Mouse (Mus musculus) hindbrain, postnatal 0 days (tissue): Measurements from ENCODE around the gene Slc7a8. TPM values are rescaled to one million over a fixed set of nuclear protein-coding genes. Genes with fewer than 3 reads are reported as not detected.

Source experiments
- ATAC-seq: fragments of 200-750 bp; cut with Nextera tagmentation; 2 replicates; pipeline ENCODE4 v1.8.0; 2017; ENCODE audit warnings: mild to moderate bottlenecking, moderate TSS enrichment, moderate library complexity
- DNase-seq: peaks from one replicate; pipeline ENCODE4 v3.0.0-alpha.2; 2015; ENCODE audit warnings: low spot score
- H3K27ac ChIP-seq: fragments of 300-500 bp; sonication (generic); 2 replicates; pipeline ENCODE4 v1.5.1; 2014; ENCODE audit warnings: mild to moderate bottlenecking
- H3K27me3 ChIP-seq: fragments of 300-500 bp; sonication (generic); 2 replicates; pipeline ENCODE4 v1.6.1; 2014; ENCODE audit warnings: low read length, mixed read lengths; ENCODE audit not compliant: insufficient read depth
- H3K36me3 ChIP-seq: fragments of 300-500 bp; sonication (generic); 2 replicates; pipeline ENCODE4 v1.6.1; 2014; ENCODE audit warnings: low read length, mixed read lengths; ENCODE audit not compliant: insufficient read depth
- H3K4me1 ChIP-seq: fragments of 300-500 bp; sonication (generic); 2 replicates; pipeline ENCODE4 v1.6.1; 2014; ENCODE audit warnings: antibody characterized with exemption, low read length, mixed read lengths; ENCODE audit not compliant: insufficient read depth
- H3K4me2 ChIP-seq: fragments of 300-500 bp; sonication (generic); 2 replicates; pipeline ENCODE4 v1.6.1; 2014; ENCODE audit warnings: low read depth, mild to moderate bottlenecking, low read length, moderate library complexity, mixed read lengths
- H3K4me3 ChIP-seq: fragments of 300-500 bp; sonication (generic); 2 replicates; pipeline ENCODE4 v1.5.1; 2014; ENCODE audit warnings: low read length
- H3K9ac ChIP-seq: fragments of 300-500 bp; sonication (generic); replicated peaks from 2 replicates; pipeline ENCODE4 v1.6.1; 2014; ENCODE audit warnings: mild to moderate bottlenecking, low read length, moderate library complexity, mixed read lengths
- H3K9me3 ChIP-seq: fragments of 300-500 bp; sonication (generic); 2 replicates; pipeline ENCODE4 v1.6.1; 2016; ENCODE audit warnings: low read length, mixed read lengths
- CTCF ChIP-seq: IDR thresholded peaks from 2 replicates; pipeline ENCODE4 v1.5.1; 2016; ENCODE audit warnings: antibody characterized with exemption, control low read depth, low read depth
- WGBS: fragments of 180-500 bp; shearing (Covaris S2); extraction: QIAGEN DNeasy Blood & Tissue Kit; methylation state at CpG from one replicate; pipeline ENCODE4 v1.1.7; 2014; 5-methylcytosine and 5-hydroxymethylcytosine counted together
- polyA plus RNA-seq: library from polyadenylated mRNA; unstranded; fragments of >200 nt; fragmentation: Nextera tagmentation; extraction: Ambion mirVana; gene quantifications from 2 replicates; pipeline ENCODE4 v1.2.1, GENCODE M21; 2015
- total RNA-seq: library from RNA; depleted of rRNA; stranded (reverse); fragments of >200 nt; gene quantifications from 2 replicates; pipeline ENCODE4 v1.2.3, GENCODE M21; 2014

The Slc7a8 gene
- total and polyA plus RNA-seq, 2 experiments from 2014 or later = 9.3 to 10.6 TPM

DNA sequence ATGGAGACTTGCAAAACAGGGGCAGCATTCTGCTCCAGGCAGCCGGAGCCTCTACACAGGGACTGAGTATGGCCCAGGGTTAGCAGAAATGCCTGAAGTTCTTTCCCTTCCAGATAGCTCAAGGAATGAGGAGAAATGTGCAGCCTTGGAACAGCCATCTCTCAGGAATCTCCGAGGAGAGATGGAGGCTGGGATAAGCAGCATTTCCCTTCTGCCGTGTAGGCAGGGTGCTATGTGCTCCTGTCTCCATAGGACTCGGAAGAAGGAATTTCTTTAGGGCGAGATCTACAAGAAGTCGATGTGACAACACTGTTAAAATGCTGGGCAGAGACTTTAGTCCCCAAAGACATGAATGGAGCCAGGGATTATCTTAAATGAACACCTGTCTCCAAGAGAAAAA lies 28.8 kb downstream of the Slc7a8 start:
- Histone ChIP-seq H3K4me2 (no peak overlapping the region), H3K27ac (no peak overlapping the region), H3K9me3 (no peaks in the 10 kb centered on the region), H3K9ac (no peak overlapping the region), H3K4me1 (peaks cover 16% of the 10 kb centered on the region), H3K4me3 (no peak overlapping the region), H3K36me3 (no peaks in the 10 kb centered on the region; the same call in 1 of the 2 replicates), H3K27me3 (no peaks in the 10 kb centered on the region)
- ATAC-seq (no peak), DNase-seq (no peak)
- TF ChIP-seq CTCF = no peak
- 84% methylated on average over 6 of the region's 6 CpGs for WGBS

- Histone ChIP-seq H3K4me3 (no peak overlapping the region), H3K9ac (no peak overlapping the region), H3K9me3 (no peaks in the 10 kb centered on the region), H3K27me3 (no peaks in the 10 kb centered on the region), H3K4me1 (peaks cover 16% of the 10 kb centered on the region), H3K4me2 (no peak overlapping the region), H3K27ac (no peak overlapping the region), H3K36me3 (no peaks in the 10 kb centered on the region)
- ATAC-seq (no peak), DNase-seq (no peak)
- no peak for TF ChIP-seq CTCF
- 88% methylated on average over 1 of the region's 1 CpGs for WGBS
Measured at GRCm38 (mm10) chr14:54751768-54752167, 30.0 kb downstream of the Slc7a8 start.

- H3K4me2 ChIP-seq = no peak overlapping the region
- peaks cover 11% of the 10 kb centered on the region; the same call in 1 of the 2 replicates for H3K4me1 ChIP-seq
- TF ChIP-seq CTCF = no peak
- no peaks in the 10 kb centered on the region for H3K9me3 ChIP-seq
- peak overlapping the region; percentile 15; the same call in 1 of the 2 replicates for H3K27ac ChIP-seq
- H3K27me3 ChIP-seq = no peaks in the 10 kb centered on the region
- ATAC-seq (no peak), DNase-seq (no peak)
- no peak overlapping the region for H3K4me3 ChIP-seq
- no peaks in the 10 kb centered on the region for H3K36me3 ChIP-seq
- WGBS = 63% methylated on average over 4 of the region's 4 CpGs
- H3K9ac ChIP-seq = no peak overlapping the region
Measured at GRCm38 (mm10) chr14:54749238-54749637, 32.5 kb downstream of the Slc7a8 start.

DNA sequence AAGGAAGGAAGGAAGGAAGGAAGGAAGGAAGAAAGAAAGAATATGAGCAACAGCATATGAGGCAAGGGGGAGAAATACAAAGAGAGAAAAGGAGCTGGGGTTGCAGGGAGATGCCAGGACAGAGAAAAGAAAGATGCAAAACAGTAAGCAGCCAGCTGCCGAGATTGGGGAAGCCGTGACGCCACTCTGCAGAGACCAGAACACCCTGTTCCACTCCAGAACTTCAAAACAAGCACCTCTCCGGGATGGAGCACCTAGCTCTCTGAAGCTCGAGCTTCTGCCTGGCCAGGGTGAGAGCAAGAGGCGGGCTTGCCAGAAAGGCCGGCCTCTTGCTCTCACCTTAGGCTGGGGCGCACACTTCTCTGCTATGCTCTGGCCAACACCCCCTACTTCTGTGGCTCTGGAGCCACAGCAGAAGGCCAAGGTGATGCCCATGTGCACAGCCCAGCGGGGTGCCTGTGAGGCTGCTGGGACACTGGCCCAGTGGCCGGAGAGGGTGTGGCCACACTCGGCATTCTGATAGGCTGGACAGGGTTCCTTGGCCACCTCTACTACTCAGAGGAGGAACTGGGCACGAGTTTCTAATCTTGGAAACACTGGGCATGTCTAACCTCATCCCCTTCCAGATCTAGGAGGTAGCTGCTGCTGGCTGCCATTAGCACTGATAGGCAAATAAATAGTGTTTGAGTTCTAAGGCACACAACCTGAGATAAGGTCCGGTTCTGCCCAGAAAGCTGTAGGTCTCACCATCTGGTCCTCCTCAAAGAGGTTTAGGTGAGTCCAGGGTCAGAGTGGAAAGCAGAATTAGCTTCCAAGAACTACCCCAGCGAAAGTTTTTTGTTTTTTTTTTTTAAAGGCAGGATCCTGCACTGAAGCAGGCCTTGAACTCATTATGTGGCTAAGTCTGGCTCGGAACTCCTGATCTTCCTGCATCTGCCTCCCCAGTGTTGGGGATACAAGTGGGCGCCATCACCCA lies 33.5 kb downstream of the Slc7a8 start:
- TF ChIP-seq CTCF = no peak
- 82% methylated on average over 16 of the region's 16 CpGs for WGBS
- H3K36me3 ChIP-seq = no peaks in the 10 kb centered on the region
- DNase-seq = no peak
- no peak overlapping the region for H3K4me3 ChIP-seq
- no peaks in the 10 kb centered on the region for H3K9me3 ChIP-seq
- no peak for ATAC-seq
- H3K27ac ChIP-seq = no peak overlapping the region
- H3K4me1 ChIP-seq = peaks cover 5% of the 10 kb centered on the region; the same call in 1 of the 2 replicates
- no peak overlapping the region for H3K9ac ChIP-seq
- no peak overlapping the region for H3K4me2 ChIP-seq
- H3K27me3 ChIP-seq = no peaks in the 10 kb centered on the region

DNA sequence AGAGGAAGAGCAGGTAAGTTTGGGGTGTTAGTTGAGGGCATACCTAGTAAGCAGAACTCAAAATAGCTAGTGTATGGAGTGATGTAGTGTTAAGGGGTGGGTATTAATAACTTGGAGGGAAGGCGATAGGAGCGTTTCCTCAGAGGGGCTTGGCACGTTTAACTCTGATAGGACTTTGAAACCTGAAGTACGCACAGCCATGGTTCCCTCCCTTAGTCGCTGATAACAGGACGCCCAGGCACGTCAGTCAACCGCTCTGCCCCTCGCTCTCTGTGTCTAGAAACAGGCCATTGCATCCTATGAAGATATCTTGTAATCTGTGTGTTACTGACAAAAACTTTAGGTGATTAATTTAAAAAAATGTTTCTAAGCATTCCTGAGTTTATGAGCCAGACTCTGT lies 35.7 kb downstream of the Slc7a8 start:
- no peak for TF ChIP-seq CTCF
- WGBS = 94% methylated on average over 9 of the region's 9 CpGs

DNA sequence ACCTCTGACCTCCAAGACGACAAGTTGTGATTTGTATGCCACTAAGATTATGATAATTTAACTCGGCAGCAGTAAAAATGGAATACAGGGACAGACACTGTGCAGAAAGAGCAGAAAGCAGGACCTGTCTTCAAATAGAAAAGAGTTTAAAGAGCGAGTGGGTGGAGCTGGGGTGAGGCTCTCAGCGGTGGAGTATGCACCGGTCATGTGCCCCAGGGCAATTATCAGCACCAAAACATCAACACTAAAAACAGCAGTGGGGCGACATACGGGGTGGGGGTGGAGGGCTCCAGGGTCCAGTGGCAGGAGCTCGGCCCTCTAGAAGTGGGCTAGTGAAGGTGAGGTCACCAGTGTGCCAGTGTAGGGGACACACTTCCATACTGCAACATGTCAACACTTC lies 37.3 kb downstream of the Slc7a8 start:
- Histone ChIP-seq H3K9ac (no peak overlapping the region), H3K4me2 (no peak overlapping the region), H3K27me3 (no peaks in the 10 kb centered on the region), H3K4me1 (no peaks in the 10 kb centered on the region), H3K27ac (no peak overlapping the region), H3K36me3 (no peaks in the 10 kb centered on the region), H3K9me3 (no peaks in the 10 kb centered on the region), H3K4me3 (no peak overlapping the region)
- DNase-seq = no peak
- ATAC-seq = no peak
- no peak for TF ChIP-seq CTCF
- WGBS = 77% methylated on average over 8 of the region's 8 CpGs

More for the DNA sequence above, 35.7 kb downstream of the Slc7a8 start:
- Histone ChIP-seq H3K9ac (no peak overlapping the region), H3K27ac (no peak overlapping the region), H3K4me3 (no peak overlapping the region), H3K36me3 (no peaks in the 10 kb centered on the region), H3K9me3 (no peaks in the 10 kb centered on the region), H3K27me3 (no peaks in the 10 kb centered on the region), H3K4me1 (no peaks in the 10 kb centered on the region), H3K4me2 (no peak overlapping the region)
- DNase-seq (no peak), ATAC-seq (no peak)

DNA sequence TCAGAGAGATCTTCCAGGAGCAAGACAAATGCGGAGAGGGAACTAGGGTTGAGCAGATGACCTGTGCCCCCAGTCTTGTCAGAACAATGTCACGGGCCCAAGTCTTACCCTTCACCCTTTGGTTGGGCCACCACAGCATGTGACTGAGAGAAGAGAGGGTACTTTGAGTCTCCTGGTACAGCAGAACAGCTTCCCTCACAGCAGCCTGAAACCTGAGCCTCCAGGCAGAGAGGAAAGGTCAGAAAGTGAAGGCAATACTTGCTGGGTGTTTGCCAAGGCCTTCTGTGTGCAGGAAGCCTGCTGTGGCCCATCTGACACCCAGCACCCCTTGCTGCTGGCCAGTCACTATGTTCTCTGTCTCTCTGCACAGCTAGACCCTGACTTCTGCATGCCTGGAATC lies 39.4 kb downstream of the Slc7a8 start:
- Histone ChIP-seq H3K27ac (no peak overlapping the region), H3K9me3 (no peaks in the 10 kb centered on the region), H3K4me2 (no peak overlapping the region), H3K4me3 (no peak overlapping the region), H3K4me1 (no peaks in the 10 kb centered on the region; the same call in 1 of the 2 replicates), H3K9ac (no peak overlapping the region), H3K36me3 (no peaks in the 10 kb centered on the region), H3K27me3 (no peaks in the 10 kb centered on the region)
- no peak for DNase-seq
- no peak for TF ChIP-seq CTCF
- 74% methylated on average over 2 of the region's 2 CpGs for WGBS
- ATAC-seq = no peak
